Mouse (Mus musculus) cerebellum, adult 2 months (tissue): Measurements from ENCODE around the gene Nsd2. TPM values are rescaled to one million over a fixed set of nuclear protein-coding genes. Genes with fewer than 3 reads are reported as not detected.

Source experiments
- DNase-seq, 2 experiments: peaks; one replicate each; pipeline ENCODE4 v3.0.0; 2021
- H3K27ac ChIP-seq: fragments of 200-500 bp; 2 replicates; pipeline ENCODE4 v1.5.1; 2012; ENCODE audit warnings: low read length, control low read depth, inconsistent platforms; ENCODE audit not compliant: insufficient read depth
- H3K27me3 ChIP-seq: fragments of 200-500 bp; 2 replicates; pipeline ENCODE4 v1.6.1; 2012; ENCODE audit warnings: inconsistent platforms, mild to moderate bottlenecking, low read length, moderate library complexity; ENCODE audit not compliant: control insufficient read depth, insufficient read depth
- H3K4me1 ChIP-seq: fragments of 200-500 bp; 2 replicates; pipeline ENCODE4 v1.6.1; 2011; ENCODE audit warnings: low read length; ENCODE audit not compliant: control insufficient read depth, insufficient read depth
- H3K4me3 ChIP-seq: fragments of 200-500 bp; replicated peaks from 2 replicates; pipeline ENCODE3; 2011; ENCODE audit warnings: mild to moderate bottlenecking, low read depth, low read length, control low read depth; ENCODE audit not compliant: insufficient read depth
- CTCF ChIP-seq: fragments of 200-500 bp; IDR thresholded peaks from 2 replicates; pipeline ENCODE4 v1.5.1; 2011; ENCODE audit warnings: low read depth, mild to moderate bottlenecking, control low read depth, low read length, moderate library complexity, borderline replicate concordance; ENCODE audit not compliant: insufficient read depth
- POLR2A ChIP-seq: fragments of 200-500 bp; IDR thresholded peaks from 2 replicates; pipeline ENCODE4 v1.6.1; 2011; ENCODE audit warnings: low read length, control low read depth, borderline replicate concordance; ENCODE audit not compliant: insufficient read depth
- WGBS: fragments of 180-500 bp; shearing (Covaris S2); methylation state at CpG from one replicate; pipeline ENCODE4 v1.1.7; 2018; 5-methylcytosine and 5-hydroxymethylcytosine counted together
- polyA plus RNA-seq: library from polyadenylated mRNA; depleted of rRNA; stranded (reverse); fragments of >200 nt; gene quantifications from 2 replicates; pipeline ENCODE4 v1.2.3, GENCODE M21; 2012; rRNA removed

Gene Nsd2
- polyA plus RNA-seq, result 43.1 and 43.3 TPM in 2 replicates

GRCm38 (mm10) chr5:33819876-33820732 is at the start of gene Nsd2:
Gene Nsd2, plus strand, starts transcription at chr5:33820725.
- Histone ChIP-seq H3K4me3 (peak within 1 kb of the TSS; percentile 98), H3K27ac (peak within 1 kb of the TSS; percentile 83), H3K27me3 (no peaks in the 10 kb centered on the region), H3K4me1 (peaks cover 8% of the 10 kb centered on the region)
- peak; percentile 67 for TF ChIP-seq POLR2A
- TF ChIP-seq CTCF, result no peak
- DNase-seq, result peak; percentile 91 to 95
- WGBS, result 4% methylated on average over 134 of the region's 136 CpGs

- H3K27ac ChIP-seq, result no peak overlapping the region
- no peaks in the 10 kb centered on the region for H3K27me3 ChIP-seq
- no peak overlapping the region for H3K4me3 ChIP-seq
- DNase-seq, result no peak
- TF ChIP-seq POLR2A (no peak), CTCF (no peak)
- H3K4me1 ChIP-seq, result peaks cover 10% of the 10 kb centered on the region
Measured at GRCm38 (mm10) chr5:33777195-33777594, 43.3 kb upstream of the Nsd2 start.

- Histone ChIP-seq H3K4me1 (peaks cover 17% of the 10 kb centered on the region), H3K27me3 (no peaks in the 10 kb centered on the region), H3K4me3 (peak overlapping the region; percentile 86), H3K27ac (peak overlapping the region; percentile 57; the same call in 1 of the 2 replicates)
- no peak for TF ChIP-seq POLR2A
- no peak for TF ChIP-seq CTCF
- DNase-seq, result no peak
- 3% methylated on average over 11 of the region's 11 CpGs for WGBS
Measured at GRCm38 (mm10) chr5:33781964-33782344, 38.6 kb upstream of the Nsd2 start.

GRCm38 (mm10) chr5:33782345-33782998 is 38.1 kb upstream of the Nsd2 start, which contains the start of gene Letm1:
Gene Letm1, minus strand, starts transcription at chr5:33782817.
- peak within 1 kb of the TSS; percentile 62 for H3K27ac ChIP-seq
- peak within 1 kb of the TSS; percentile 86 for H3K4me3 ChIP-seq
- H3K27me3 ChIP-seq, result no peaks in the 10 kb centered on the region
- peak; percentile 95 to 97 for DNase-seq
- under 1% methylated on average over 65 of the region's 65 CpGs for WGBS
- no peak for TF ChIP-seq CTCF
- TF ChIP-seq POLR2A, result peak; percentile 81; the same call in 1 of the 2 replicates
- H3K4me1 ChIP-seq, result peaks cover 17% of the 10 kb centered on the region

- TF ChIP-seq CTCF (no peak), POLR2A (no peak)
- DNase-seq, result no peak
- Histone ChIP-seq H3K27ac (peak overlapping the region; percentile 62), H3K27me3 (no peaks in the 10 kb centered on the region), H3K4me1 (peaks cover 17% of the 10 kb centered on the region), H3K4me3 (peak overlapping the region; percentile 86)
- WGBS, result 2% methylated on average over 6 of the region's 6 CpGs
Measured at GRCm38 (mm10) chr5:33782999-33783390, 37.5 kb upstream of the Nsd2 start.

- no peaks in the 10 kb centered on the region for H3K4me1 ChIP-seq
- no peaks in the 10 kb centered on the region for H3K27me3 ChIP-seq
- DNase-seq, result no peak
- 70% methylated on average over 5 of the region's 5 CpGs for WGBS
- no peak overlapping the region for H3K4me3 ChIP-seq
- TF ChIP-seq POLR2A (no peak), CTCF (no peak)
- no peak overlapping the region for H3K27ac ChIP-seq
Measured at GRCm38 (mm10) chr5:33791912-33792643, 28.4 kb upstream of the Nsd2 start.

- no peaks in the 10 kb centered on the region for H3K27me3 ChIP-seq
- H3K4me3 ChIP-seq, result no peak overlapping the region
- WGBS, result 88% methylated on average over 2 of the region's 2 CpGs
- H3K4me1 ChIP-seq, result no peaks in the 10 kb centered on the region
- TF ChIP-seq CTCF (no peak), POLR2A (no peak)
- DNase-seq, result no peak
- no peak overlapping the region for H3K27ac ChIP-seq
Measured at GRCm38 (mm10) chr5:33803337-33803736, 17.2 kb upstream of the Nsd2 start.
